Mouse (Mus musculus) midbrain, embryonic 13.5 days (tissue): ENCODE measurements at regions not wholly inside any gene's neighbourhood (a gene's known extent, or its start where the extent isn't known, plus 50 kb on each side); places are given as distances from the start of the nearest gene placed in this dataset.
A peak's percentile ranks its signal among the peaks of the same experiment; 100 is the strongest.

Experiments used
- ATAC-seq: fragments of 200-750 bp; cut with Nextera tagmentation; 2 replicates; pipeline ENCODE4 v1.8.0; 2017; ENCODE audit warnings: mild to moderate bottlenecking, moderate TSS enrichment, moderate library complexity
- H3K27ac ChIP-seq: fragments of 300-500 bp; sonication (generic); 2 replicates; pipeline ENCODE4 v1.5.1; 2015; ENCODE audit warnings: inconsistent platforms, mild to moderate bottlenecking, moderate library complexity
- H3K27me3 ChIP-seq: fragments of 300-500 bp; sonication (generic); 2 replicates; pipeline ENCODE4 v1.6.1; 2015; ENCODE audit warnings: mild to moderate bottlenecking, inconsistent platforms
- H3K36me3 ChIP-seq: fragments of 300-500 bp; sonication (generic); 2 replicates; pipeline ENCODE4 v1.6.1; 2015; ENCODE audit warnings: mild to moderate bottlenecking, inconsistent platforms
- H3K4me1 ChIP-seq: fragments of 300-500 bp; sonication (generic); replicated peaks from 2 replicates; pipeline ENCODE4 v1.6.1; 2015; ENCODE audit warnings: inconsistent platforms
- H3K4me2 ChIP-seq: fragments of 300-500 bp; sonication (generic); replicated peaks from 2 replicates; pipeline ENCODE4 v1.6.1; 2015; ENCODE audit warnings: moderate library complexity, mild to moderate bottlenecking, inconsistent platforms
- H3K4me3 ChIP-seq: fragments of 300-500 bp; sonication (generic); replicated peaks from 2 replicates; pipeline ENCODE4 v1.5.1; 2015; ENCODE audit warnings: mild to moderate bottlenecking, inconsistent platforms
- H3K9ac ChIP-seq: fragments of 300-500 bp; sonication (generic); replicated peaks from 2 replicates; pipeline ENCODE4 v1.6.1; 2015; ENCODE audit warnings: mild to moderate bottlenecking, inconsistent platforms
- H3K9me3 ChIP-seq: fragments of 300-500 bp; sonication (generic); 2 replicates; pipeline ENCODE4 v1.6.1; 2016; ENCODE audit warnings: mild to moderate bottlenecking, inconsistent platforms
- WGBS: fragments of 180-500 bp; shearing (Covaris S2); methylation state at CpG from one replicate; pipeline ENCODE4 v1.1.7; 2015; 5-methylcytosine and 5-hydroxymethylcytosine counted together

DNA sequence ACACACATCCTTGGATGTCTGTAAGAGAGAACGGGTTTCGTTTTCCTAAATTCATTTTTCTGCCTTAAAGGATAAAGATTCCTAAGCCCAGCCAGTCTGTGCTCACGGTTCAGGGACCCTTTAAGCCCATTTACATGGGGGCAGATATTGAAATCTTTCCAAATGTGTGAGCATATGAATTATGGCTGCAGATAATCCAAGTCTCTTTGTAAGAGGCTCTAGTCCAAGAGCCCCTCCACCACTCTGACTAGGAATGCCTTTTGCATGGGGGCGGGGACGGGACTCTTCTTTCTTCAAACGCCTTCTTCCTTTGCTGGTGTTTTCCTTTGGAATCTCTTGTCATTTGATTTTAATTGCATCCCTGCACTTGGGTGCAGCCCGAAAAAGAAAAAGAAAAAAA is 54.2 kb upstream of the Mgmt start:
- no peak overlapping the region for H3K4me3 ChIP-seq
- 66% methylated on average over 7 of the region's 7 CpGs for WGBS
- no peak overlapping the region for H3K4me2 ChIP-seq
- H3K27ac ChIP-seq = no peak overlapping the region
- ATAC-seq = no peak
- H3K36me3 ChIP-seq = no peaks in the 10 kb centered on the region
- H3K27me3 ChIP-seq = 0 out of 2 replicates have a peak, but pooled peaks cover 8% of the 10 kb centered on the region
- H3K9me3 ChIP-seq = no peaks in the 10 kb centered on the region
- H3K9ac ChIP-seq = no peak overlapping the region
- peaks cover 31% of the 10 kb centered on the region for H3K4me1 ChIP-seq

DNA sequence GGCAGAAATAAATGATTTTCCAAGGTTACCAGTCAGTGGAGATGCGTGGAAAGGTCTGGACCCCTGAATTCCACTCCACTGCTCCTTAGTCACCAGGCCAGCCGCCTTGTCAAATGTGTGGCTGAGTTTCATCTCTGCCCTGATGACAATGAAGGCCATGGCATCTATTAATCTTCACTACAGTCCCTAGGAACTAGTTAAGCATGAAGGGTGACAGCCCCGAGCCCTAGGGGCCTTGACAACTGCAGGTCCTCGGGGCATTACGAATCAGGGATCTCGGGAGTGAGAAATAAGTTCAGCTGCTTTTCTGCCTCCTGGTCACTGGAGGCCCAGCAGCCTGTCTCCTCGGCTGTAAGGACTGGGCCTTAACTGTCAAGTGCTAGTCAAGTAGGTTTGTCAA is 51.7 kb upstream of the Mgmt start:
- Histone ChIP-seq H3K9ac (no peak overlapping the region), H3K36me3 (no peaks in the 10 kb centered on the region), H3K27me3 (0 out of 2 replicates have a peak, but pooled peaks cover 13% of the 10 kb centered on the region), H3K4me3 (no peak overlapping the region), H3K4me2 (no peak overlapping the region), H3K27ac (no peak overlapping the region), H3K4me1 (peaks cover 43% of the 10 kb centered on the region), H3K9me3 (no peaks in the 10 kb centered on the region)
- no peak for ATAC-seq
- 71% methylated on average over 7 of the region's 7 CpGs for WGBS

DNA sequence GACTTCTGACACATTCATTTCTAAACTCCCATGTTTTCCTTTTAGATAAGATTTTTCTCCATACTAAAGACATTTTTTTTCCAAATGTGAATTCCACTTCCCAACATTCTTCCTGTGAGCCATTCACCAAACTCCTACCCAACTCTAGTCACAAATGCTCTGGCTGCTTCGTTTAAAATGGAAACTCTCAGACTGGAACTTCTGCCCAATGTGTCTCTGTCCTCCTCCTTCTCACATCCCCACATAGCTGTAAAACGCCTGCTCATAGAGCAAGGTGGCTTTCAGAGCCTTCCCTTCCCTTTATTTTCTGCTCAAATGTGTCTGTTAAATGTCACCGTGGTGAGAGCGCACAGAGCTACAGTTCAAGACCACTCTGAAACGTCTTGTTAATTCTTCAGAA is 50.1 kb upstream of the Mgmt start:
- no peak for ATAC-seq

More for the DNA sequence above, 50.1 kb upstream of the Mgmt start:
- no peaks in the 10 kb centered on the region for H3K9me3 ChIP-seq
- no peak overlapping the region for H3K4me3 ChIP-seq
- peaks cover 43% of the 10 kb centered on the region for H3K4me1 ChIP-seq
- 0 out of 2 replicates have a peak, but pooled peaks cover 13% of the 10 kb centered on the region for H3K27me3 ChIP-seq
- H3K9ac ChIP-seq = no peak overlapping the region
- H3K36me3 ChIP-seq = no peaks in the 10 kb centered on the region
- H3K4me2 ChIP-seq = no peak overlapping the region
- WGBS = 28% methylated on average over 5 of the region's 5 CpGs
- H3K27ac ChIP-seq = peak overlapping the region; percentile 6; the same call in 1 of the 2 replicates
